Mouse (Mus musculus) heart, postnatal 10 days (tissue): ENCODE measurements around the gene Txndc11. TPM values are rescaled to one million over a fixed set of nuclear protein-coding genes. Genes with fewer than 3 reads are reported as not detected.
"Not testable (repeated sequence)": the region's sequence is repeated elsewhere in the genome, so short reads cannot be mapped to it uniquely, and the experiment has no call there.

Experiments
- DNase-seq, 2 experiments: peaks; one replicate each; pipeline ENCODE4 v3.0.0; 2021
- intact Hi-C: fragments of 180-260 bp; cut with DNase I; formaldehyde crosslinking; loops from one replicate; pipeline ENCODE4 v1.15.1; 2025
- total RNA-seq, 2 experiments: library from RNA; stranded (reverse); gene quantifications; 2 replicates each; pipeline ENCODE4 v1.2.3; 2021

Gene Txndc11
- 10 to 100 TPM; 22.7 to 24.3 TPM for total RNA-seq

DNA sequence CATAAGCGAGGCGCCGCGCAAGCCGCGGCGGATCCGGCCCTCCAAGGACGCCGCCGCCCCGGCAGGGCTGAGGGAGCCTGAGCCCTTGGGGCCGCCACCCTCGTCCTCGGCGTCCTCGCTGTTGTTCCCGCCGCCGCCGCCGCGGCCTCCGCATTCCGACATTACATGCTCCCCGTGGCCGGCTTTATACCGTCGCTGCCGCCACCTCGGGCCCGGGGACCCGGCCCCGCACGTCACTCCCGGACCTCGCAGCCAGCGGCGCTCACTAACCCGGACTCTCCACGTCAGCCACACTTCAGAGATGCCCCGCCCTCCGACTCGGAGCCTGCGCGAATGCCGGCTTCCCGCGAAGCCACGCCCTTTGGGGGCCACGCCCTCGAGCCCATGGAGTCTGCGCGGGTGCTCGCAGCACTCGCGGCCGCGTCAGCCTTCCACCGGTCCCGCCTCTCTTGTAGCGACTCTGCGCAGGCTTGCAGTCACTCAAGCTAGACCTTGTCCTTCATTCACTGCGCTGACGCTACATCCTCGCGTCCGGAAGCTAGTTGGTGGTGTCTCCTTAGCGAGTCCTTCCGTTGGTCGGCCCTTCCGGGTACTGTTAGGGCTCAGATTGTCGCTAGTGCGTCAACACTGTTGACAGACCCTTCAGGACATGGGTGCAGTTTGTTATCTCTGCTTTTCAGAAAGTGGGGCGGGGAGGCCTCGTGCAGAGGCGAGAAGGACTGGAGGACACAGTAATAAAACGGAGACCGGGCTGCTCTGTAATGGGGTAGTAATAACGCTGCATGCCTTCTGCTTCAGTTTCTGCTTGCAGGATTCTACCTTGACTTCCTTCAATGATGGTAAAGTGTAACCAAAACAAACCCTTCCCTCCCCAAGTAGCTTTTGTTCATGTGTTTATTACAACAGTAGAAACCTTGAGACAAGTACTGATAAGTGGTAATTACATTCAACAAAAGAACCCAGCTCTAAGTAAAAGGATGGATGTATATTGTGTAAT is at the start of gene Txndc11:
TSS of gene Txndc11 (minus strand) at position 303 of the 997 bp plus-strand sequence.
- intact Hi-C loops, result loop anchor here (2.0 kb wide), 1 partner anchor 40 kb away; no protein-coding TSS in a partner anchor
- peak; percentile 100 for DNase-seq

DNA sequence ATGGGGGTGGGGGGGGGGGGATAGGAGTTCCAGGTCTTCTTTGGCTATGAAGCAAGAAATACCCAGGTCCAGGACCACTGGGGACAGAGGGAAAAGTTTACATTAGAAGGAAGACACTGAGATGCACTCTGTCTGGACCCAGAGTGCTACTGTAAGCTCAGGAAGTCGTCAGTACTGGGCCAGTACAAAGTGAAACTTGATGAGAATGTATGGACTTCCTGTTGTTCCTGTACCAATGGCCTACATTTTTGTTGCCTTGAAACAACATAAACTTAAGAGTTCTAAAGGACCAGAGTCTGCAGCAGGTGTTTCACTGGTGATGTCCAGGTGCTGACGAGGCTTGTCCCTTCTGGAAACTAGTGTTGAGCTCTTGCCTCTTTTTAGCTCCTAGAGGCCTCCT is 43.0 kb upstream of the Txndc11 start:
- DNase-seq, result no peak
- intact Hi-C loops, result loop anchor here (10.0 kb wide), 1 partner anchor 237 kb away; no protein-coding TSS in a partner anchor

DNA sequence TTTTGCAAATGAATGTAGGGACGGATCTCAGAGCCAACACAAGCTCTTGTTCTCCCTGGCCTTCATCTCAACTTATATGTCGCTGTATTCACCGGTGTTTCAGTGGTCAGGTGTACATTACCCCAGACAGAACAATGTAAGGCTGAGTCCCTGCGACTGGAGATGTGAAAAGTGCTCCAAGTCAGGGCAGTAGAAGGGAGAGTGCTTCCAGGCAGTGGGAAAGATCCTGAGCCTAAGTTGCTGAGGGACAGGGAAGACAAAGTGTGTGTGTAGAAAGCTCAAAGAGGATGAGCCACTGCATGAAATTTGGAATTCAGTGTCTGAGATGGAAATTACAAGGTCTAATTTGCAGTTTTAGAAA is 42.4 kb upstream of the Txndc11 start:
- no peak for DNase-seq
- intact Hi-C loops, result loop anchor here (1.0 to 10.0 kb wide), 2 partner anchors 26 to 238 kb away; partner anchors contain the start of gene Rsl1d1

DNA sequence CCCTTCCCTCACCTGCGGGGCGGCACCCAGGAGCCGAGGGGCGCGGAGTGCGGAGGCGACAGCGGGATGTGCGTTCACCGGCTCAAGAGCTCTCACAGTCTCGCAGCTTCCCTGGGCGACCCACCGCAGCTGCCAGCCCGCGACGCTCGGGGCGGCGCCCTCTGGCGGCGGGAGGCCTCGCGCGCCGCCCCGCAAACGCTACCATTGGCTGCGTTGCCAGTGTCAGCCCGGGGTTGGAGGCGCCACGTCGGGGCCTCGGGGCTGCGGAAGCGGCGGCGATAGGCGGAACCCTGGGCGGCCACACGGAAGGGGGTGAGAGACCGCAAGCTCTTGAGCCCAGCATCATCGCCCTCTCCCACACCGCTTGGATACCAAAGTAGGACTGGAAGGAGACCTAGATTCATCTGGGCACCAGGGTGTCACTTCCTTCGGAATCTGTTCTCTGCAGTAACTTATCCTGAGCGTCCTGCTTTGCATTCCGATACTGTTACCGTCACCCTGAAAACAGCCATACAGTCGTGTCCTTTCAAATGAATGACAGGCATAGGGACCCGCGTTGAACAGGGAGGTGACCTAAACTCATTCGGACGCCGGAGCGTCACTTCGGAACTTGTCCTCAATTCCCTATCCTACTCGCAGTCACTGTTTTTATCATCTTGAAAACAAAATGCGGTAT is 41.9 kb upstream of the Txndc11 start, which contains the start of gene Zc3h7a:
TSS of gene Zc3h7a (minus strand) at position 186 of the 676 bp plus-strand sequence.
- peak; percentile 94 for DNase-seq
- intact Hi-C loops, result loop anchor here (1.0 to 10.0 kb wide), 2 partner anchors 27 to 238 kb away; partner anchors contain the start of gene Rsl1d1

DNA sequence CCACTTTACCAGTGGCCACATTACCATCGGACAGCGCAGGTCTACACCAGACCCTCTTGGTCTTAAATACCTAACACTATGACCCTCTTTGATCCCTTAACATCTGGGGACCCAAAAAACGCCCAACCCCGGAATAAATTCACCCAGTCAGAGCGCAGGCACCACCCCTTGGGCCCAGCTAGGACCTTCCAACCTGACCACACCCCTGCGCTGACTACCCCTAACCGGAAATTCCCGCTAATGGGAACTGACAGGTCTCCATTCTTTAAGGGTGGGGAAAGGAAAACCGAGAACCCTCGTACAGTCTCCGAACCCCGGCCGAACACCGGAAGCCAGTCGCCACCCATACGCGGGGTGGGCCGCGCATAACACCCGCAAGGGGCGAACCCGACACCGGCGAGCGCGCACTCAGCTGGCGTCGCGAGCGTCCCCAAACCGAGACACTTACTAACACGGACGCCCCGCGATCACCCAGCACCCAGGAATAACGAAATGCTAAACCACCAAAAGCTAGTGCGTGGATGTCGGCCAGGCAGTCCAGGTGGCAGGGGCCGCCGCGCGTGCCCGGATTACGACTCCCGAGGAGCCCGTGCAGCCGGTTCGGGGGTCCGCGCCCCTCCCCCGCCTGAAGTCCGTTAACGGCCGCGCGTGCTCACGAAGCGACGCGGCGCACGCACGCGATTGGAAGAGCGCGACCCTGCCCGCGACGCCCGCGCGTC is 41.2 kb upstream of the Txndc11 start:
- intact Hi-C loops, result loop anchor here (1.0 to 10.0 kb wide), 4 partner anchors 28 to 239 kb away; partner anchors contain the start of genes Rsl1d1 and Txndc11
- DNase-seq, result peak; percentile 72 to 73

DNA sequence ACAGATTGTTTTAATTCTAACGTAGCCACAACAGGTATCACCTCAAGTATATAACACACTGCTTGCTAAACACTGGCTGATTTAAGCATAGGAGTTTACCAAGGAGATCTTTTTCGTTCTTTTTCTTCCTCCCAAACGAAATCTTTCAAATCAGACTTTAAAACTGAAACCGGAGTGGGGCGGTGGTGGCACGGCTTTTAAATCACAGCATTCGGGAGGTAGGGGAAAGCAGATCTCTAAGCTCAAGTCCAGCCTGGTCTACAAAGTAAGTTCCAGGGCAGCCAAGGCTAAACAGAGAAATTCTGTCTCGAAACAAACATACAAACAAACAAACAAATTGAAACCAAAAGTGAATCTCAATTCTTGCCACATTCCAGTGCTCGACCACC is 40.6 kb upstream of the Txndc11 start:
- peak in 1 of 2 experiments; percentile 11 for DNase-seq
- intact Hi-C loops, result loop anchor here (2.0 to 10.0 kb wide), 3 partner anchors 40 to 240 kb away; partner anchors contain the start of gene Txndc11

DNA sequence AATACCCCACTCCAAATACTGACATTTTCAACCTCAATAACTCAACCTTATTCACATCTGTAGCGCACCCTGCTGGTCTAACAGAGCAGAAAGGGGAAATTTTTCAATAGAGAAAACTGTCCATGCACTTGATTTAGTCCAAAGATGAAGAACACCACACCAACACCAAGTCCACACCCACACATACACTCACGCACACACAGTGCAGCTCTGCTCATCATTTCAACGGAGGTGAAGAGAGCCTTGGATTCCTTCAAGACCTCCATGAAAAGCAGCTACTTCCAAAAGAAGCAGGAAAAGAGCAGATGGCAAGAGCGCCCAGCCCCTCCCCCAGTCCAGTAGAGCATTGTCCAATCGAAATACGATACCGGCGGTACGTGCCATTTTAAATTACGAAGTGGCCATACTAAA is 40.2 kb upstream of the Txndc11 start:
- intact Hi-C loops, result loop anchor here (2.0 to 10.0 kb wide), 4 partner anchors 40 to 297 kb away; partner anchors contain the start of gene Txndc11
- peak; percentile 58 to 78 for DNase-seq

DNA sequence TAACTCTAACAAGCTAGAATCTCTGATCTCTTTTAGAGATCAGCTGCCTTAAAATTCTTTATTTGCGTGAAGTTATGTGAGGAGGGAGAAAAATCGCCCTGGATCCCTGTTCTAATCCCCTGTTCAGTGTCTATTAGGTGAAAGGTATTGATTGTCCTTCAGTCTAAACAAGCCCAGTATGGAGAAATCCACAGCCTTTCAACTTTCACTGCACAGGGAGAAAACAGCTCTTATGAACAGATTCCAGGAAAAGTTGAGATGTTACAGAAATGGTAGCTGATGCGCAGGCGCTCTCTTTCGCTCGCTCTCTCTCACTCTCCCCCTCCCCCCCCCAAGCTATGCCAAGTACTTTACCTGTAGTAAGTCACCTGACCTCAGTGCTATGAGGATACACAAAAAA is 37.2 kb upstream of the Txndc11 start:
- intact Hi-C loops, result loop anchor here (5.0 to 10.0 kb wide), 2 partner anchors 243 to 294 kb away; no protein-coding TSS in a partner anchor

DNA sequence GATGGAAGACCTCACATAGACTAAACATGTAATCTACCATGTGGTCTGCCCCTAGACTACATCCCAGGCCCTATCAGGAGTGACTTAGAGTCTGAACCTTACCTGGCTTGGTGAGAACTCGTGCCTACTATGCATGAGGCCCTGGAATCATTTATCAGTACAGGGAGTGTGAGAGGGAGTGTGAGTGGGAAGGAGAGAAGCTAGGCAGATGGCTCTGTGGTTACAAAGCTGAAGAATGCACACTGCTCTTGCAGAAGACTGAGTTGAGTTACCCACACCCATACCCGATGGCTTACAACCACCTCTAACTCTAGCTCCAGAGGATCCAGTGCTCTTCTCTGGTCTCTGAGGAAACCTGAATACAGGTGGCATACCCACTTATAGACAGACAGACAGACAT is 32.0 kb upstream of the Txndc11 start:
- intact Hi-C loops, result no loop called here
- no peak for DNase-seq

More for the DNA sequence above, 37.2 kb upstream of the Txndc11 start:
- no peak for DNase-seq

DNA sequence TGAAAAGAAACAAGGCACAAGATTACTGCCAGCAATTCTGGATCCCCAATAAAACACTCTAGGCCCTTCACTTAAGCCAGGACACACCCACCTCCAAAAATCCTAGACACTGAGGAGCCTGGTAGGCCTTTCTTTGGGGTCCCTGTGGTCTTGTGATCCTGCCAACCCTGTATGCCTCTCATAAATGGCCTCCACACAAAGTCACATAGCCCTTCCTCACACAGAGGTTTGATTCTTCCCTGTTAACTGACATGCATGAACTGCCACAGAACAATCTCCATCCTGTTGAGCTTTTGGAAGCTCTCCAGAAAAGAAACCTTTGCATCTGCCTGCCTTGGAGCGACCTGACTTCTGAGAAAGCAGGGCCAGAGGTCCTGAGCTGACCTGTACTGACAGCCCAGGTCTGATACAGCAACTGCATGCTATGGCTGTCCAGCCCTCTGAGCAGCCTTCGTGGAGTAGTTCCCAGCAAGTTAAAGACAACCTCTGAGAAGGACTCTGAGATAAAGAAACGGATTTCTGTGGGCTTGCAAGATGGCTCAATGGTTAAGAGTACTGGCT is 30.3 kb upstream of the Txndc11 start:
- no peak for DNase-seq
- intact Hi-C loops, result no loop called here

DNA sequence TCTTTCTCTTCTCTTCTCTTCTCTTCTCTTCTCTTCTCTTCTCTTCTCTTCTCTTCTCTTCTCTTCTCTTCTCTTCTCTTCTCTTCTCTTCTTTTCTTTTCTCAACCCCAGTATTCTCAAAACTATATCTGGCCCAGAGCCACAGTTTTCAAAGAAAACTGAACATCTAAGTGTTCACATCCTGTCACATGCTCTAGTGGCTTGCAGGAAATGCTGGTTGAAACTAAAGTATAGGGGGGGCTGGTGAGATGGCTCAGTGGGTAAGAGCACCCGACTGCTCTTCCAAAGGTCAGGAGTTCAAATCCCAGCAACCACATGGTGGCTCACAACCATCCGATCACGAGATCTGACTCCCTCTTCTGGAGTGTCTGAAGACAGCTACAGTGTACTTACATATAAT is 23.3 kb upstream of the Txndc11 start:
- intact Hi-C loops, result loop anchor here (2.0 kb wide), 1 partner anchor 15 kb away; no protein-coding TSS in a partner anchor
- not testable (repeated sequence) for DNase-seq

DNA sequence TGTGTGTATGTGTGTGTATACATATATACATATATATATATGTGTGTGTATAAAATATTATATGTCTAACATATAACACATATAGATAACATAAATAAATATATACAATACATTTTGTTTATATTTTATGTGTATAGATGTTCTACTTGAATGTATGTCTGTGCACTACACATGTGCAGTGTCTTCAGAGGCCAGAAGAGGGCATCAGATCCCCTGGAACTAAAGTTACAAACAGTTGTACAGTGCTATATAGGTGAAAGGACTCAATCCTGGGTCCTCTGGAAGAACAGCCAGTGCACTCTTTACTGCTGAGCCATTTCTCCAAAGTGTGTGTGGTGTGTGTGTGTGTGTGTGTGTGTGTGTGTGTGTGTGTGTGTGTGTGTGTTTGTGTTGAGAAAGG is 20.1 kb upstream of the Txndc11 start:
- no peak for DNase-seq
- intact Hi-C loops, result no loop called here

DNA sequence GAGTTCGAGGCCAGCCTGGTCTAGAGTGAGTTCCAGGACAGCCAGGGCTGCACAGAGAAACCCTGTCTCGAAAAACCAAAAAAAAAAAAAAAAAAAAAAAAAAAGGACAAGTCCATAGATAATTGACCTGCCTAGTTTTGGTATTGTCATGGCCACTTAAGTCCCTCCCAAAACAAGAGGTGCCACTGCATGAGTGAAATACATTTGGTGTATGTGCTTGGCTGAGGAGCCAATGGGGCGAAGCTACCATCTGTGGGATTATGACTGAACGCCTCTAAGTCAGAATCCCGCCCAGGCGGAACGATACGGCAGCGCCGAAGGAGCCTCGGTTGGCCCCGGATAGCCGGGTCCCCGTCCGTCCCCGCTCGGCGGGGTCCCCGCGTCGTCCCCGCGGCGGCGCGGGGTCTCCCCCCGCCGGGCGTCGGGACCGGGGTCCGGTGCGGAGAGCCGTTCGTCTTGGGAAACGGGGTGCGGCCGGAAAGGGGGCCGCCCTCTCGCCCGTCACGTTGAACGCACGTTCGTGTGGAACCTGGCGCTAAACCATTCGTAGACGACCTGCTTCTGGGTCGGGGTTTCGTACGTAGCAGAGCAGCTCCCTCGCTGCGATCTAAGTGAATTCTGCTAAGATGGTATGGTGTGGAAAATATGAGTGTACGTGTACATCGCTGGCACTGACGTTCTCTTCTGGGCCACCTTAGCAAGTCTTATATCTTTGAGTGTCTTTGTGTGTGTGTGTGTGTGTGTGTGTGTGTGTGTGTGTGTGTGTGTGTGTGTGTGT is 9.4 kb upstream of the Txndc11 start:
- DNase-seq, result peak; percentile 100
- intact Hi-C loops, result loop anchor here (2.0 kb wide), 1 partner anchor 13 kb away; no protein-coding TSS in a partner anchor

DNA sequence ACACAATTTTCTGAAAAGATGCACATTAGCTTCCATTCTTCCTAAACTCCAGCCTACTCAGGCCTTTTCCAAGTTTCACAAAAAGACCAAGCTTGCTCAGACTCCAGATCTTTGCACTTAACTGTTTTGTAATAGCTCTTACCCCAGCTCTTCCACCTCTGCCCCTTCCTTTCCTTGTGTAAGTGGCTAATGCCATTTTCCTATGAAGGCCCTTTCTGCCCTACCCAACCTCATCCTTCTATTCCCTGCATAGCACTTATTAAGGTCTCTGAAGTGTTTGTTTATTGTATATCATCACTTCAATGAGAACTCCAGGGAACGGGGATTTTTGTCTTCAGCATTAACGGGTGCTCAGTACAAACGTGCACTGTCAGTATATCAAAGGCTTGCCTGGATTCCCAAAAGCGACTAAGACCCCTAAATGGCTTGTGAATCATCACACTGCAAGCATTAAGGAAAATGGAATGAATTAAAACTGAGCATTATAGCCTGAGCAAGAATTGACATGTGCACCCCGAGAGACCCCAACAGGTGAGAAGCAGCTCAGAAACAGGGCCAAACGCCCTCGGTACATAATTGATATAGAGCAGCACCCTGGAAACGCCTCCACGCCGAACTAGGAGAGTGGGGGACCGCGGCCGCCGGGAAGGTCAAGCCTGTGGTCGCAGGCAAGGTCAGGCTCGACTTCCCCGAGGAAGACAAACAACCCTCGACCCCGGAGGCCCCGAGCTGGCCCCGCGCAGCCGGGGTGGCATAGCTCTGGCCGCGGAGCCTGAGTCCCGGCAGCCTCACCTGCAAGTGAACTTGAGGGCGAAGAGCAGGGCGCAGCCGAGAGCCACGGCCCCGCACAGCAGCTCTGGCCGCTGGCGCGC is 738 bp downstream of the Txndc11 start:
- intact Hi-C loops, result loop anchor here (2.0 kb wide), 1 partner anchor 41 kb away; no protein-coding TSS in a partner anchor
- DNase-seq, result no peak

DNA sequence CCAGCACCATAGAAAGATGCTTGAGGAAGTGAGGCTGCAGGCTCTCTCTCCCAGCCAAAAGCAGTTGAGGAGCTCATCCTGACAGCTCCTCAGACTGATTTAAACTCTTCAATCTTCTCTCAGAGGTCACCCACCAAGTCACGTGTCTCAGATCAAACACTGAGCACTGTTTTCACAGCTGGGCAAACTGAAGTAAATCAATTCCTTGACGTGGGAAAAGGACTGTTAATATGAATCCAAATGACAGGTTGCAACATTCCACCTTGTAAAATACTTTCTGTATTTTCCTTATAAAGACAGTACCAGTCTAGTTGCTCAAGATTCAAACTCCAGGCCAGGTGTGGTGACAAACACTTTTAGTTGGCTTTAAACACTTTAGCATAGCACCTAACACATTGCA is 1.6 kb downstream of the Txndc11 start:
- no peak for DNase-seq
- intact Hi-C loops, result no loop called here

DNA sequence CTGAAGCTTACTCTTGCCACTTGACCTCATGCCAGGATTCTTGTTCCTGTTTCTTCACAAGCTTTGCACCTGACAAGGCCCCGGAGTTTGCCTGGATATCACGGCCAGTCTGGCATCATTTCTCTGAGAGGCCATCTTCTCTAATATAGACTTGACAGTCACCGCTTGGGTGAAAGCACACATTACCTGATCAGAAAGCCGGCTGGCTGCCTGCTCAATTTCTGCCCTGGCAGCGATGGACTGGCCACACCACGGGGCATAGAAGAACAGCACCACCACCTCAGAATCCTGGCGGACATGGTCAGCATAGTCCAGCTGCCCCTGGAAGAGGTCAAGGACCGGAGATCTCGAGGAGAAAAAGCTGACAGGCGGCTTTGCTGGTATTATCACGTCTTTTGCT is 6.1 kb downstream of the Txndc11 start:
- DNase-seq, result no peak
- intact Hi-C loops, result no loop called here

DNA sequence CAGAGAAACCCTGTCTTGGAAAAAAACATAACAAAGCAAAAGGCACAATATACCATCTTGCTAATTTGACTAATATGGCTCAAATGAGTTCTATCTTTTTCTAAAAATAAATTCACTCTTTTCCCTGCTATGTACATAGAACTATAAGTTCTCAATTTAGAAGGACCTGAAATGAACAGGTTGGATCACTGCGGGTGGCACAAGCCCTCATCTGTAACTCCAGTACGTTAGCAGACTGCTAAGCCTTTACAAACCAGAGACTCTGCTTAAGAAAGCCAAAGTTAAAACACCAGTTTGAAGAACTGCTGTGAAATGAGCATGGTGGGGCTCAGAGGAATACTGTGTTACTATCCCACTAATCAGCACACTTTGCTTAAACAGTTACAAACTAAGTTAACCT is 9.1 kb downstream of the Txndc11 start:
- intact Hi-C loops, result no loop called here
- no peak for DNase-seq

DNA sequence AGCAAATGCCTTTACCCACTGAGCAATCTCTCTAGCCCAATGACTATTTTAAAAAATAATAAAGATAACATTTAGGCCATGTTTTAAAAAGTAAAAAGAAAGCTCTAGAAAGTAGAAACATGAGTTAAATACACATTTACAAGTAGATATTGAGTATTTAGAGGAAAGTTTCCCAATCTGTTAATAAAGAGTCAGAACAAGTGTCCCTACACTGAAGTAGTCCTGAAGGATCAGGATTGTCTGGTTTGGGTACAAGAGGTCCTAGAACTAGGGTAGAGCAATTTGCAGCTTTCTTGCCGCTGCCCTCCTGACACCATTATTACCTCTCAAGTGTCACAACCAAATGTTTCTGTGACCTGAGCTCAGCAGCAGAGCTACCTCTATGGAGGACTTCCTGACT is 10.3 kb downstream of the Txndc11 start:
- intact Hi-C loops, result no loop called here
- no peak for DNase-seq
